Mouse (Mus musculus) brain, embryonic 14.5 days (tissue): Measurements from ENCODE around the gene Osbpl6.

Source experiments
- CTCF ChIP-seq: fragments of 200-500 bp; IDR thresholded peaks from 2 replicates; pipeline ENCODE4 v1.5.1; 2012; ENCODE audit warnings: inconsistent platforms, mild to moderate bottlenecking, moderate library complexity, borderline replicate concordance; ENCODE audit not compliant: insufficient read depth, insufficient read length; ENCODE audit errors: extremely low read depth
- POLR2A ChIP-seq: fragments of 200-500 bp; IDR thresholded peaks from 2 replicates; pipeline ENCODE4 v1.6.1; 2012; ENCODE audit warnings: mild to moderate bottlenecking, inconsistent platforms, borderline replicate concordance; ENCODE audit not compliant: poor library complexity, insufficient read depth, insufficient read length, severe bottlenecking; ENCODE audit errors: extremely low read depth

- no peak for TF ChIP-seq POLR2A
- no peak for TF ChIP-seq CTCF
These were observed 19.8 kb upstream of the Osbpl6 start for GRCm38 (mm10) chr2:76386531-76386930.
